Mouse (Mus musculus) E14TG2a.4 (cell line): ENCODE measurements around the gene Sstr3.

Experiments
- CTCF ChIP-seq: conservative IDR thresholded peaks from 2 replicates; pipeline ENCODE4 v1.5.1; 2014; ENCODE audit warnings: low read length
- POU5F1 ChIP-seq: IDR thresholded peaks from 2 replicates; pipeline ENCODE4 v1.6.1; 2014; ENCODE audit warnings: low read length, borderline replicate concordance

- TF ChIP-seq CTCF = no peak
- TF ChIP-seq POU5F1 = no peak
Observed at GRCm38 (mm10) chr15:78532566-78533345, 11.7 kb downstream of the Sstr3 start.
